Mouse (Mus musculus) yolk sac, embryonic 10.5 days (tissue): ENCODE data around the gene Acly.

Experiments
- DNase-seq: peaks from one replicate; pipeline ENCODE4 v3.0.0-alpha.2; 2017; ENCODE audit warnings: low spot score

Gene Acly

GRCm38 (mm10) chr11:100527458-100528374, at the start of gene Acly:
Acly (minus strand) TSS chr11:100528000.
- DNase-seq, result peak; percentile 99

GRCm38 (mm10) chr11:100576256-100576655, 48.5 kb upstream of the Acly start:
- no peak for DNase-seq

- DNase-seq, result no peak
Measured at GRCm38 (mm10) chr11:100575484-100575855, 47.7 kb upstream of the Acly start.

GRCm38 (mm10) chr11:100574708-100575483, 47.1 kb upstream of the Acly start, which contains the start of gene Cnp:
Cnp (plus strand) TSS chr11:100574904.
- DNase-seq, result peak; percentile 69

GRCm38 (mm10) chr11:100574188-100574587, 46.4 kb upstream of the Acly start:
- no peak for DNase-seq

- no peak for DNase-seq
Measured at GRCm38 (mm10) chr11:100571202-100571567, 43.4 kb upstream of the Acly start.

GRCm38 (mm10) chr11:100570430-100571201, 42.8 kb upstream of the Acly start:
- peak; percentile 73 for DNase-seq

- no peak for DNase-seq
Measured at GRCm38 (mm10) chr11:100569789-100570188, 42.0 kb upstream of the Acly start.

- DNase-seq, result no peak
Measured at GRCm38 (mm10) chr11:100568692-100569091, 40.9 kb upstream of the Acly start.

GRCm38 (mm10) chr11:100567815-100568245, 40.0 kb upstream of the Acly start:
- DNase-seq, result no peak

- no peak for DNase-seq
Measured at GRCm38 (mm10) chr11:100567229-100567628, 39.4 kb upstream of the Acly start.

GRCm38 (mm10) chr11:100564703-100565102, 36.9 kb upstream of the Acly start:
- DNase-seq, result no peak

GRCm38 (mm10) chr11:100564297-100564696, 36.5 kb upstream of the Acly start:
- no peak for DNase-seq

GRCm38 (mm10) chr11:100561748-100562147, 33.9 kb upstream of the Acly start:
- no peak for DNase-seq

- no peak for DNase-seq
Measured at GRCm38 (mm10) chr11:100559476-100559875, 31.7 kb upstream of the Acly start.

GRCm38 (mm10) chr11:100557563-100557962, 29.8 kb upstream of the Acly start:
- no peak for DNase-seq

GRCm38 (mm10) chr11:100555583-100555982, 27.8 kb upstream of the Acly start:
- peak; percentile 42 for DNase-seq

GRCm38 (mm10) chr11:100552842-100553241, 25.0 kb upstream of the Acly start:
- DNase-seq, result no peak

- DNase-seq, result no peak
Measured at GRCm38 (mm10) chr11:100550101-100550500, 22.3 kb upstream of the Acly start.

- DNase-seq, result no peak
Measured at GRCm38 (mm10) chr11:100549466-100549865, 21.7 kb upstream of the Acly start.

GRCm38 (mm10) chr11:100548141-100548540, 20.3 kb upstream of the Acly start:
- DNase-seq, result no peak

GRCm38 (mm10) chr11:100546955-100547354, 19.2 kb upstream of the Acly start:
- DNase-seq, result no peak
